Mouse (Mus musculus): Measurements from ENCODE around the gene Slc23a4.

GRCm38 (mm10) chr6:34941496-34941895 is 46.7 kb downstream of the Slc23a4 start:
- TF ChIP-seq CTCF (IDR thresholded peaks at IDR 0.05; ENCODE audit: control insufficient read depth, insufficient read depth, low read length) (no peak), POLR2A (IDR thresholded peaks at IDR 0.05; ENCODE audit: borderline replicate concordance, control insufficient read depth, low read depth, low read length) (no peak)
